Mouse (Mus musculus) liver, postnatal 0 days (tissue): Measurements from ENCODE around the gene Trnau1ap. TPM values are rescaled to one million over a fixed set of nuclear protein-coding genes. Genes with fewer than 3 reads are reported as not detected.

Experiments used
- ATAC-seq: fragments of 200-750 bp; cut with Nextera tagmentation; 2 replicates; pipeline ENCODE4 v1.8.0; 2017; ENCODE audit warnings: mild to moderate bottlenecking, moderate library complexity
- DNase-seq: peaks from one replicate; pipeline ENCODE4 v3.0.0-alpha.2; 2016
- H3K27ac ChIP-seq: fragments of 300-500 bp; sonication (generic); 2 replicates; pipeline ENCODE4 v1.5.1; 2014; ENCODE audit warnings: antibody characterized with exemption, moderate library complexity, mild to moderate bottlenecking, low read depth
- H3K27me3 ChIP-seq: fragments of 300-500 bp; sonication (generic); 2 replicates; pipeline ENCODE4 v1.6.1; 2014; ENCODE audit warnings: low read length, control low read depth, mixed read lengths; ENCODE audit not compliant: insufficient read depth
- H3K36me3 ChIP-seq: fragments of 300-500 bp; sonication (generic); replicated peaks from 2 replicates; pipeline ENCODE4 v1.6.1; 2014; ENCODE audit warnings: mild to moderate bottlenecking, control low read depth, low read length, moderate library complexity, mixed read lengths; ENCODE audit not compliant: insufficient read depth
- H3K4me1 ChIP-seq: fragments of 300-500 bp; sonication (generic); 2 replicates; pipeline ENCODE4 v1.6.1; 2014; ENCODE audit warnings: antibody characterized with exemption, mild to moderate bottlenecking, control low read depth; ENCODE audit not compliant: insufficient read depth
- H3K4me2 ChIP-seq: fragments of 300-500 bp; sonication (generic); 2 replicates; pipeline ENCODE4 v1.6.1; 2014; ENCODE audit warnings: low read depth, mild to moderate bottlenecking, low read length, moderate library complexity, mixed read lengths
- H3K4me3 ChIP-seq: fragments of 300-500 bp; sonication (generic); 2 replicates; pipeline ENCODE4 v1.5.1; 2014; ENCODE audit warnings: low read depth, low read length
- H3K9ac ChIP-seq: fragments of 300-500 bp; sonication (generic); replicated peaks from 2 replicates; pipeline ENCODE4 v1.6.1; 2014; ENCODE audit warnings: mild to moderate bottlenecking, moderate library complexity
- H3K9me3 ChIP-seq: fragments of 300-500 bp; sonication (generic); 2 replicates; pipeline ENCODE4 v1.6.1; 2016; ENCODE audit warnings: mild to moderate bottlenecking, control low read depth, low read length, mixed read lengths
- CTCF ChIP-seq: sonication (generic); IDR thresholded peaks from 2 replicates; pipeline ENCODE4 v1.5.1; 2016; ENCODE audit warnings: antibody characterized with exemption, low read depth
- EP300 ChIP-seq: IDR thresholded peaks from 2 replicates; pipeline ENCODE4 v1.6.1; 2016; ENCODE audit warnings: antibody characterized with exemption, low read depth, mild to moderate bottlenecking
- WGBS: fragments of 180-500 bp; shearing (Covaris S2); extraction: QIAGEN DNeasy Blood & Tissue Kit; methylation state at CpG from one replicate; pipeline ENCODE4 v1.1.7; 2014; ENCODE audit not compliant: insufficient replicate concordance; 5-methylcytosine and 5-hydroxymethylcytosine counted together
- polyA plus RNA-seq: library from polyadenylated mRNA; unstranded; fragments of >200 nt; fragmentation: Nextera tagmentation; extraction: Ambion mirVana; gene quantifications from 2 replicates; pipeline ENCODE4 v1.2.1, GENCODE M21; 2015

The Trnau1ap gene
- polyA plus RNA-seq, 1 experiment from 2014 or later, result 30.4 TPM

GRCm38 (mm10) chr4:132275949-132276348 lies 53.4 kb downstream of the Trnau1ap start:
- Histone ChIP-seq H3K4me2 (peak overlapping the region; percentile 78), H3K36me3 (peaks cover 4% of the 10 kb centered on the region), H3K27me3 (no peaks in the 10 kb centered on the region), H3K9ac (no peak overlapping the region; the same call in 1 of the 2 replicates), H3K27ac (no peak overlapping the region), H3K4me3 (0 out of 2 replicates have a peak overlapping the region, but pooled peaks have one; percentile 14), H3K4me1 (peaks cover 18% of the 10 kb centered on the region), H3K9me3 (no peaks in the 10 kb centered on the region)
- WGBS, result 59% methylated on average over 3 of the region's 3 CpGs
- no peak for ATAC-seq
- no peak for DNase-seq
- no peak for TF ChIP-seq CTCF
- TF ChIP-seq EP300, result no peak

DNA sequence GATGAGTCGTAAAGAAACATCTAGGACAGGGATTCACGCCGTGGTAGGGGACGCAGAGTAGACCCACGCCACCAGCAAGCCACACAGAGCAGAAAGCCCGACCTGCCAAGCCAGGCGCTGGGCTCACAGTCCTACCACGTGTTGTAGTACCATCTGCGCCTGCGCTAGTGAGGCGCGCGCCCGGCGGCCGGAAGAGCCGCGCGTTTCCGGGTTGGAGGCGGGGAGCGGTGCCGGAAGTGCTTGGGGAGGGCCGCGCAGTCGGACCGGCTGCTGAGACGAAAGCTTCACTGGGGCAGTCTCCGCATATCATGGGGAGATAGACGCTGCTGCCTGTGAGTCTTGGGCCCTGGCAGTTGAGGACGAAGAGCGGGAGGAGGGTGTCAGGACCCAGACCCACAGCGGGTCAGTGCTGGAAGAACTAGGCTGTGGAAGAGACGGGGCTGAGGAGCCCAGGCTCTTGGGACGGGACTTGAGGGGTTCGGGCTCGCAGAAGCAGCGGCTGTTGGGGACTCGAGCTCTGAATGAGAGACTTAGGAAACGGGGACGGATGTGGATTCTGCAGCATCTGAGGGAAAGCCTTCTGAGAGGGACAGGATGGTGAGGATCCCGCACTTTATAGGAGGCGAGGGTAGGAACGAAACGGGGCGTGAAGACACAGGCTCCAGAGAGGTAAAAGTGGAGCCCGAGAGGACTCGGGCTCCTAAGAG lies 55.0 kb downstream of the Trnau1ap start, which contains the start of gene Taf12:
TSS of gene Taf12 (plus strand) at position 220 of the 707 bp plus-strand sequence.
- H3K4me2 ChIP-seq, result peak within 1 kb of the TSS; percentile 78
- DNase-seq, result peak; percentile 96
- peak within 1 kb of the TSS; percentile 79 for H3K4me3 ChIP-seq
- no peaks in the 10 kb centered on the region for H3K36me3 ChIP-seq
- under 1% methylated on average over 48 of the region's 48 CpGs for WGBS
- H3K9me3 ChIP-seq, result no peaks in the 10 kb centered on the region
- ATAC-seq, result peak; percentile 86
- peak within 1 kb of the TSS; percentile 91 for H3K9ac ChIP-seq
- H3K27me3 ChIP-seq, result no peaks in the 10 kb centered on the region
- TF ChIP-seq EP300, result no peak; the same call in 1 of the 2 replicates
- peak within 1 kb of the TSS; percentile 96 for H3K27ac ChIP-seq
- peaks cover 18% of the 10 kb centered on the region for H3K4me1 ChIP-seq

DNA sequence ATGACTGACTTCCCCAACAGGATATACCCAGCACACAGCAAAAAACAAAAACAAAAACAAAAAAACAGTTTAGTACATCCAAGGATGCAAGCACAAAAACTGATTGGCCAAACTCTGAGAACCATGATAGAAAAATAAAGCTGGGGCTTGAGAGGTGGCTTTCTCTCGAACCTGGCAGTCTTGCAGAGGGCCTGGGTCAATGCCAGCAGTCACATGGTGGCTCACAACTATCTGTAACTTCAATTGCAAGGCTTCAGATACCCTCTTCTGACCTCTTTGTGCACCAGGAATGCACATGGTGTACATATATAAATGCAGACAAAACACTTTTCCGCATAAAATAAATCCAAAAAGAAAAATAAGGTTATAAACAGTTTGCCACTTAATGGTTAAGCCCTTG lies 56.2 kb downstream of the Trnau1ap start:
- peaks cover 21% of the 10 kb centered on the region for H3K4me1 ChIP-seq
- TF ChIP-seq EP300 (no peak), CTCF (no peak)
- H3K9me3 ChIP-seq, result no peaks in the 10 kb centered on the region
- H3K27me3 ChIP-seq, result no peaks in the 10 kb centered on the region
- 36% methylated on average over 2 of the region's 2 CpGs for WGBS
- ATAC-seq (no peak), DNase-seq (no peak)
- H3K27ac ChIP-seq, result no peak overlapping the region
- peak overlapping the region; percentile 79; the same call in 1 of the 2 replicates for H3K4me3 ChIP-seq
- peak overlapping the region; percentile 78 for H3K4me2 ChIP-seq
- no peaks in the 10 kb centered on the region for H3K36me3 ChIP-seq
- H3K9ac ChIP-seq, result peak overlapping the region; percentile 91; the same call in 1 of the 2 replicates

DNA sequence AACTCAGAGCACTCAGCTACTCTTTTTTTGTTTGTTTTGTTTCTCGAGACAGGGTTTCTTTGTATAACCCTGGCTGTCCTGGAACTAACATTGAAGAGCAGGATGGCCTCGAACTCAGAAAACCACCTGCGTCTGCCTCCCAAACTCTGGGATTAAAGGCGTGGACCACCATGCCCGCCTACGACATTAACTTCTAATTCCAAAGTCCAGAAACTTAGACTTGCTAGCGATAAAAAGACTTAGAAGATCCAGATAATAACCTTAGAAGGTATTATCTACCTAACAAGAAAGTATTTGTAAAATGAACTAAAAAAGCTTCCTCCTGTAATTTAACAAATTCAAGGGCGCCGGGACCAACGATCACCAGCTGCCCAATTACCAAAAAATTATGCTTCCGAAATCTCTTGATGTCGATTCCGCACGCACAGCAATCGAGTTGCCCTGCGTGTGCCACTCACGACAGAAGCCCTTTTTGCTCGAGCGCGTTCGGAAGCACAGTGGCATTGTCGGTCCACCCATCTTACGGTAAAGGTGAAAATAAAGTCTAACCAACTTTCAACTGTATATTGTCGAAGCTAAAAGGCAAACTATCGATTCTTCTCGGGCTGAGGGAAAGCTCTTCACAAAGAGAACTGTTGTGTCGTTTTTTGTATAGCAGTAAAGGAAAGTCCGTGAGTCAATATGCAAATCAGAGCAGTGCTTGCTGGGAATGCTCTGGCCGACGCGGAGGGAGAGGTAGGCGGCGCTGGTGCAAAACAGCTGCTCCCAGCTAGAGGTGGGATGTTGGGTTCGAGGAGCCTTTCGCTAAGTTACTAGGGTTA lies 59.4 kb downstream of the Trnau1ap start:
- DNase-seq (peak; percentile 87), ATAC-seq (peak; percentile 78)
- Histone ChIP-seq H3K4me3 (peak overlapping the region; percentile 24), H3K4me2 (peak overlapping the region; percentile 67), H3K9ac (peak overlapping the region; percentile 65), H3K4me1 (peaks cover 16% of the 10 kb centered on the region), H3K27ac (peak overlapping the region; percentile 90), H3K9me3 (no peaks in the 10 kb centered on the region), H3K27me3 (no peaks in the 10 kb centered on the region), H3K36me3 (no peaks in the 10 kb centered on the region)
- TF ChIP-seq CTCF, result peak; percentile 75
- TF ChIP-seq EP300, result peak; percentile 91
- under 1% methylated on average over 35 of the region's 35 CpGs for WGBS

DNA sequence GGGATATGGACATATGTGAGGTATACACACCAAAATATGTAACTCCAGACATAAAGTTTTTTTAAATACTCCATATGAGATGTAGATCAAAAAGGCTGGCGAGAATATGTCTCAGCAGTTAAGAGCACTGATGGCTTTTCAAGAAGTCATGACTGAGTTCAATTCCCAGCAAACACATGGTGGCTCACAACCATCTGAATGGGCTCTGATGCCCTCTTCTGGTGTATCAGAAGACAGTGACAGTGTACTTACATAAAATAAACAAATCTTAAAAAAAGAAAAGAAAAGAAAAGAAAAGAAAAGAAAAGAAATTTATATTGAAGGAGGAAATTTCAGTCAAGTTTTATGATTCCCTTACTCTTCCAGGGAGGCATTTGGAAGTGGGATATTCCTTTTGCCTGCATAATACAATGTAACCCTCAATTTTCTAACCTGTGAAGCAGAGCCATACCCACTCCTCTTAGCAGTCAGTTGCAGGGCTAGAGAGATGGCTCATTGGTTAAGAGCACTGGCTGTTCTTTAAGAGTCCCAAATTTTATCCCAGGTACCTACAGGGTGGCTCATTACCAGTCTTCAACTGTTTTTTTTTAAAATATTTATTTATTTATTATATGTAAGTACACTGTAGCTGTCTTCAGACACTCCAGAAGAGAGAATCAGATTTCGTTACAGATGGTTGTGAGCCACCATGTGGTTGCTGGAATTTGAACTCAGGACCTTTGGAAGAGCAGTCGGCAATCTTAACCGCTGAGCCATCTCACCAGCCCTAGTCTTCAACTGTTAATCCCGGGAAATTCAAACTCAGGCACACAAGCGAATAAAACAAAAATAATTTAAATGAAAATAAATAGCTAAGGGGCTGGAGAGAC lies 60.2 kb downstream of the Trnau1ap start:
- H3K9ac ChIP-seq, result no peak overlapping the region; the same call in 1 of the 2 replicates
- TF ChIP-seq EP300, result no peak
- peak; percentile 67 for TF ChIP-seq CTCF
- no peaks in the 10 kb centered on the region for H3K36me3 ChIP-seq
- H3K4me3 ChIP-seq, result no peak overlapping the region
- H3K4me1 ChIP-seq, result peaks cover 16% of the 10 kb centered on the region
- DNase-seq, result no peak
- no peak for ATAC-seq
- 8% methylated on average over 6 of the region's 6 CpGs for WGBS
- H3K27me3 ChIP-seq, result no peaks in the 10 kb centered on the region
- no peaks in the 10 kb centered on the region for H3K9me3 ChIP-seq
- peak overlapping the region; percentile 90 for H3K27ac ChIP-seq
- no peak overlapping the region for H3K4me2 ChIP-seq
